Mouse (Mus musculus): ENCODE data around the gene Tob2. TPM values are rescaled to one million over a fixed set of nuclear protein-coding genes. Genes with fewer than 3 reads are reported as not detected.

The Tob2 gene
- polyA plus RNA-seq, 1 experiment, result 64.6 TPM

GRCm38 (mm10) chr15:81835007-81835880, 23.4 kb downstream of the Tob2 start:
- Histone ChIP-seq H3K4me3 (ENCODE audit: control insufficient read depth, insufficient read depth, low read length) (no peak overlapping the region), H3K27ac (ENCODE audit: control insufficient read depth, insufficient read depth, low read length) (no peak overlapping the region), H3K36me3 (ENCODE audit: control insufficient read depth, insufficient read depth, low read length) (no peaks in the 10 kb centered on the region), H3K27me3 (ENCODE audit: control insufficient read depth, insufficient read depth, low read length) (no peaks in the 10 kb centered on the region), H3K4me1 (replicated peaks; ENCODE audit: control insufficient read depth, insufficient read depth, low read length) (peaks cover 13% of the 10 kb centered on the region)
- 86% methylated on average over 10 of the region's 10 CpGs for WGBS
- no peak for TF ChIP-seq POLR2A (IDR thresholded peaks at IDR 0.05; ENCODE audit: control insufficient read depth, extremely low read depth, insufficient read depth, low read length, poor library complexity)
- TF ChIP-seq CTCF (IDR thresholded peaks at IDR 0.05; ENCODE audit: borderline replicate concordance, control insufficient read depth, extremely low read depth, insufficient read depth, low read length, poor library complexity), result no peak
- no peak for DNase-seq

GRCm38 (mm10) chr15:81834171-81834841, 24.3 kb downstream of the Tob2 start:
- no peak overlapping the region for H3K4me3 ChIP-seq (ENCODE audit: control insufficient read depth, insufficient read depth, low read length)
- TF ChIP-seq CTCF (IDR thresholded peaks at IDR 0.05; ENCODE audit: borderline replicate concordance, control insufficient read depth, extremely low read depth, insufficient read depth, low read length, poor library complexity) (no peak), POLR2A (IDR thresholded peaks at IDR 0.05; ENCODE audit: control insufficient read depth, extremely low read depth, insufficient read depth, low read length, poor library complexity) (no peak)
- peaks cover 13% of the 10 kb centered on the region for H3K4me1 ChIP-seq (replicated peaks; ENCODE audit: control insufficient read depth, insufficient read depth, low read length)
- H3K27me3 ChIP-seq (ENCODE audit: control insufficient read depth, insufficient read depth, low read length), result no peaks in the 10 kb centered on the region
- H3K36me3 ChIP-seq (ENCODE audit: control insufficient read depth, insufficient read depth, low read length), result no peaks in the 10 kb centered on the region
- 96% methylated on average over 3 of the region's 3 CpGs for whole genome bisulfite sequencing
- DNase-seq, result no peak
- no peak overlapping the region for H3K27ac ChIP-seq (ENCODE audit: control insufficient read depth, insufficient read depth, low read length)

- DNase-seq, result no peak
- peaks cover 13% of the 10 kb centered on the region for H3K4me1 ChIP-seq (replicated peaks; ENCODE audit: control insufficient read depth, insufficient read depth, low read length)
- WGBS, result 95% methylated on average over 4 of the region's 4 CpGs
Observed at GRCm38 (mm10) chr15:81833481-81833880, 25.1 kb downstream of the Tob2 start.

GRCm38 (mm10) chr15:81832219-81832618, 26.4 kb downstream of the Tob2 start:
- no peak for DNase-seq
- WGBS, result 39% methylated on average over 3 of the region's 3 CpGs
- Histone ChIP-seq H3K36me3 (ENCODE audit: control insufficient read depth, insufficient read depth, low read length) (no peaks in the 10 kb centered on the region), H3K27me3 (ENCODE audit: control insufficient read depth, insufficient read depth, low read length) (no peaks in the 10 kb centered on the region), H3K4me3 (ENCODE audit: control insufficient read depth, insufficient read depth, low read length) (no peak overlapping the region), H3K4me1 (replicated peaks; ENCODE audit: control insufficient read depth, insufficient read depth, low read length) (peaks cover 13% of the 10 kb centered on the region), H3K27ac (ENCODE audit: control insufficient read depth, insufficient read depth, low read length) (peak overlapping the region; percentile 38; the same call in 1 of the 2 replicates)
- TF ChIP-seq POLR2A (IDR thresholded peaks at IDR 0.05; ENCODE audit: control insufficient read depth, extremely low read depth, insufficient read depth, low read length, poor library complexity) (no peak), CTCF (IDR thresholded peaks at IDR 0.05; ENCODE audit: borderline replicate concordance, control insufficient read depth, extremely low read depth, insufficient read depth, low read length, poor library complexity) (no peak)

More at GRCm38 (mm10) chr15:81833481-81833880, 25.1 kb downstream of the Tob2 start:
- no peaks in the 10 kb centered on the region for H3K36me3 ChIP-seq (ENCODE audit: control insufficient read depth, insufficient read depth, low read length)
- H3K4me3 ChIP-seq (ENCODE audit: control insufficient read depth, insufficient read depth, low read length), result no peak overlapping the region
- no peak overlapping the region for H3K27ac ChIP-seq (ENCODE audit: control insufficient read depth, insufficient read depth, low read length)
- TF ChIP-seq CTCF (IDR thresholded peaks at IDR 0.05; ENCODE audit: borderline replicate concordance, control insufficient read depth, extremely low read depth, insufficient read depth, low read length, poor library complexity) (no peak), POLR2A (IDR thresholded peaks at IDR 0.05; ENCODE audit: control insufficient read depth, extremely low read depth, insufficient read depth, low read length, poor library complexity) (no peak)
- H3K27me3 ChIP-seq (ENCODE audit: control insufficient read depth, insufficient read depth, low read length), result no peaks in the 10 kb centered on the region

GRCm38 (mm10) chr15:81831136-81831825, 27.3 kb downstream of the Tob2 start:
- Histone ChIP-seq H3K27ac (ENCODE audit: control insufficient read depth, insufficient read depth, low read length) (no peak overlapping the region), H3K27me3 (ENCODE audit: control insufficient read depth, insufficient read depth, low read length) (no peaks in the 10 kb centered on the region), H3K4me3 (ENCODE audit: control insufficient read depth, insufficient read depth, low read length) (no peak overlapping the region), H3K36me3 (ENCODE audit: control insufficient read depth, insufficient read depth, low read length) (no peaks in the 10 kb centered on the region), H3K4me1 (replicated peaks; ENCODE audit: control insufficient read depth, insufficient read depth, low read length) (peaks cover 11% of the 10 kb centered on the region)
- no peak for TF ChIP-seq POLR2A (IDR thresholded peaks at IDR 0.05; ENCODE audit: control insufficient read depth, extremely low read depth, insufficient read depth, low read length, poor library complexity)
- peak; percentile 94 for TF ChIP-seq CTCF (IDR thresholded peaks at IDR 0.05; ENCODE audit: borderline replicate concordance, control insufficient read depth, extremely low read depth, insufficient read depth, low read length, poor library complexity)
- peak; percentile 92 for DNase-seq
- WGBS, result 28% methylated on average over 24 of the region's 24 CpGs

- WGBS, result 90% methylated on average over 4 of the region's 4 CpGs
- H3K36me3 ChIP-seq (ENCODE audit: control insufficient read depth, insufficient read depth, low read length), result no peaks in the 10 kb centered on the region
- no peak overlapping the region for H3K27ac ChIP-seq (ENCODE audit: control insufficient read depth, insufficient read depth, low read length)
- peaks cover 6% of the 10 kb centered on the region for H3K4me1 ChIP-seq (replicated peaks; ENCODE audit: control insufficient read depth, insufficient read depth, low read length)
- no peaks in the 10 kb centered on the region for H3K27me3 ChIP-seq (ENCODE audit: control insufficient read depth, insufficient read depth, low read length)
- DNase-seq, result no peak
- H3K4me3 ChIP-seq (ENCODE audit: control insufficient read depth, insufficient read depth, low read length), result no peak overlapping the region
- no peak for TF ChIP-seq POLR2A (IDR thresholded peaks at IDR 0.05; ENCODE audit: control insufficient read depth, extremely low read depth, insufficient read depth, low read length, poor library complexity)
- TF ChIP-seq CTCF (IDR thresholded peaks at IDR 0.05; ENCODE audit: borderline replicate concordance, control insufficient read depth, extremely low read depth, insufficient read depth, low read length, poor library complexity), result no peak
Observed at GRCm38 (mm10) chr15:81830530-81830929, 28.1 kb downstream of the Tob2 start.
